Mouse (Mus musculus): ENCODE data around the gene Terf2ip.

The Terf2ip gene

GRCm38 (mm10) chr8:112011816-112012242 is 631 bp downstream of the Terf2ip start:
- DNase-seq, result peak; percentile 25

GRCm38 (mm10) chr8:112014936-112015335 is 3.7 kb downstream of the Terf2ip start, which contains the start of gene Gm6793:
Gm6793 (minus strand) TSS chr8:112015036.
- no peak for DNase-seq

DNA sequence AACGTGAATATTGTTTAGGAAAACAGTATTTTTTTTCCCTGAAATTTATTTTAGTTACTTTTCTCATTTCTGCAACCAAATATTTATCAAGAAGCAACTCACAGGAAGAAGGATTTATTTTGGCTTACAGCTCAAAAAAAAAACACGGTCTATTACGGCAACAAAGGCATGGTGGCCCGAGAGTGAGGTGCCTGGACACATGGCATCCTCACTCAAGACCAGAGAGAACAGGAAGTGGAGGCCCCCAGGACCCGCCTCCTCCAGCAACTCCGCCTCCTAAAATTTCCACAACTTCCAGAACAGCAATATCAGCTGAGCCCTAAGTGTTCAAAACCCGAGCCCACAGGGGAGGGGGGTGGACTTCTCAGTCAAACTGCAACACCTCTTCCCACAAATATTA is 18.3 kb downstream of the Terf2ip start:
- DNase-seq, result no peak

GRCm38 (mm10) chr8:112030663-112031062 is 19.5 kb downstream of the Terf2ip start:
- DNase-seq, result no peak

GRCm38 (mm10) chr8:112033071-112033470 is 21.9 kb downstream of the Terf2ip start:
- no peak for DNase-seq

DNA sequence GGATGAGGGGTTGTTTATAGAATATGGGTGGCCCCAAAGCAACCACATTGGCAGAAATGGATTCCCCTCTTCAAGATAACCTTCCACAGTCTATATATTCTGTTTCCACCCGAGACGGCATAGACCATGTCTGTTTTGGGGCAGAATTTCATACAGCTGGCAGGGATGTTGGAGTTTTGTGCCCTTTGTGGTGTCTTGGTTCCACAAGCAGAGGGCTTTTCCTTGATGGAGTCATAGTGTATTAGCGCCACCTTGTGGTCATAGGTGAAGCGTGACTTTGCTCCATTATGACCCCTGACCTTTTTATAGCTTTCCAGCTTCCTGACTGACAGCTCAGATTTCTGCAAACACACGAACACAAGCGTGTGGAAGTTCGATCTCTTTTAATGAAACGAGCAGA is 23.4 kb downstream of the Terf2ip start:
- no peak for DNase-seq

GRCm38 (mm10) chr8:112037521-112037920 is 26.3 kb downstream of the Terf2ip start:
- DNase-seq, result no peak

DNA sequence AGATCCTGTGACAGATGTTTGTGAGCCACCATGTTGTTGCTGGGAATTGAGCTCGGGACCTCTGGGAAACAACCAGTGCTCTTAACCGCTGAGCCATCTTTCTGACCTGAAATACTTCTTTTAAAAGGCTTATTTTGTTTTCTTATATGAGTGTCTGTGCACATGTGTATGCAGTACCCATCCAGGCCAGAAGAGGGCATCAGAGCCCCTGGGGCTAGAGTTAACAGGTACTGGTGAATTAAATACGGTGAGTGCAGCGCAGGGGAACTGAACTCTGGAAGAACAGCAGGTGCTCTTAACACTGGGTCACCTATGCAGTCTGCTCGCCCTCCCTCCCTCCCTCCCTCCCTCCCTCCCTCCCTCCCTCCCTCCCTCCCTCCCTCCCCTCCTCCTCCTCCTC is 34.0 kb downstream of the Terf2ip start:
- DNase-seq, result no peak

GRCm38 (mm10) chr8:112045896-112046295 is 34.7 kb downstream of the Terf2ip start:
- peak; percentile 66 for DNase-seq

GRCm38 (mm10) chr8:112048293-112048692 is 37.1 kb downstream of the Terf2ip start:
- DNase-seq, result no peak

GRCm38 (mm10) chr8:112049984-112050383 is 38.8 kb downstream of the Terf2ip start:
- DNase-seq, result no peak

DNA sequence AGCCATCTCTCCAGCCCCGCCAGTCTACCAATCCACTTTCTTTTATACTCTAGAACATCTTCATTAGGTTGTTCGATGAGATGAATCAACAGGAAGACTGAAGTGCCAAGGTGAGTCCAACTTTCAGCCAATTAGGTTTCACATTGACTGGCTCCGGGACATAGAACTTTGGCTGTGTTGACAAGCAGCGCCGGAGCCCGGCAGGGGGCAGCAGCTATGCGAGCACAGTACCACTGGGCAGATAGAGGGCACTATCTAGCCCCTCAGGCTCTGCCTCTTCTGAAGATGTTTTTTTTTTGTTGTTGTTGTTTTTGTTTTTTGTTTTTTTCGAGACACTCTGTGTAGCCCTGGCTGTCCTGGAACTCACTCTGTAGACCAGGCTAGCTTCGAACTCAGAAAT is 40.3 kb downstream of the Terf2ip start:
- no peak for DNase-seq

GRCm38 (mm10) chr8:112054456-112054855 is 43.3 kb downstream of the Terf2ip start:
- no peak for DNase-seq

GRCm38 (mm10) chr8:112061372-112061771 is 50.2 kb downstream of the Terf2ip start:
- peak; percentile 7 for DNase-seq
